Mouse (Mus musculus): Measurements from ENCODE around the gene Prkag3. TPM values are rescaled to one million over a fixed set of nuclear protein-coding genes. Genes with fewer than 3 reads are reported as not detected.

The Prkag3 gene
- total RNA-seq, 2 experiments from 2014 or later: 26.1 to 29.4 TPM

- no peak for DNase-seq (ENCODE audit: low spot score in 2 of 2)
Observed at GRCm38 (mm10) chr1:74770727-74771466, 21.9 kb upstream of the Prkag3 start.

- peak in 1 of 2 experiments; percentile 75 for DNase-seq (ENCODE audit: low spot score in 2 of 2)
Observed at GRCm38 (mm10) chr1:74763081-74763480, 14.1 kb upstream of the Prkag3 start.

- DNase-seq (ENCODE audit: low spot score in 2 of 2): no peak
Observed at GRCm38 (mm10) chr1:74759773-74760172, 10.8 kb upstream of the Prkag3 start.

GRCm38 (mm10) chr1:74754175-74754785 lies 5.3 kb upstream of the Prkag3 start:
- DNase-seq (ENCODE audit: low spot score in 2 of 2): no peak

- DNase-seq (ENCODE audit: low spot score in 2 of 2): no peak
Observed at GRCm38 (mm10) chr1:74753266-74753974, 4.4 kb upstream of the Prkag3 start.

- DNase-seq (ENCODE audit: low spot score in 2 of 2): no peak
Observed at GRCm38 (mm10) chr1:74752833-74753232, 3.8 kb upstream of the Prkag3 start.

- DNase-seq (ENCODE audit: low spot score in 2 of 2): no peak
Observed at GRCm38 (mm10) chr1:74752150-74752549, 3.1 kb upstream of the Prkag3 start.

GRCm38 (mm10) chr1:74750683-74751082 lies 1.7 kb upstream of the Prkag3 start:
- DNase-seq (ENCODE audit: low spot score in 2 of 2): no peak

- peak in 1 of 2 experiments; percentile 55 for DNase-seq (ENCODE audit: low spot score in 2 of 2)
Observed at GRCm38 (mm10) chr1:74749301-74749700, 280 bp upstream of the Prkag3 start.

- DNase-seq (ENCODE audit: low spot score in 2 of 2): peak in 1 of 2 experiments; percentile 21
Observed at GRCm38 (mm10) chr1:74747335-74747734, 1.7 kb downstream of the Prkag3 start.

- DNase-seq (ENCODE audit: low spot score in 2 of 2): no peak
Observed at GRCm38 (mm10) chr1:74740846-74741245, 8.2 kb downstream of the Prkag3 start.

- no peak for DNase-seq (ENCODE audit: low spot score in 2 of 2)
Observed at GRCm38 (mm10) chr1:74737500-74737899, 11.5 kb downstream of the Prkag3 start.

- no peak for DNase-seq (ENCODE audit: low spot score in 2 of 2)
Observed at GRCm38 (mm10) chr1:74736977-74737376, 12.0 kb downstream of the Prkag3 start.

- DNase-seq (ENCODE audit: low spot score in 2 of 2): no peak
Observed at GRCm38 (mm10) chr1:74728446-74728845, 20.6 kb downstream of the Prkag3 start.

- DNase-seq (ENCODE audit: low spot score in 2 of 2): no peak
Observed at GRCm38 (mm10) chr1:74726674-74727073, 22.3 kb downstream of the Prkag3 start.

GRCm38 (mm10) chr1:74726114-74726513 lies 22.9 kb downstream of the Prkag3 start:
- no peak for DNase-seq (ENCODE audit: low spot score in 2 of 2)

- DNase-seq (ENCODE audit: low spot score in 2 of 2): no peak
Observed at GRCm38 (mm10) chr1:74723748-74724147, 25.3 kb downstream of the Prkag3 start.

GRCm38 (mm10) chr1:74721657-74722056 lies 27.4 kb downstream of the Prkag3 start:
- DNase-seq (ENCODE audit: low spot score in 2 of 2): no peak

GRCm38 (mm10) chr1:74719281-74719680 lies 29.7 kb downstream of the Prkag3 start:
- no peak for DNase-seq (ENCODE audit: low spot score in 2 of 2)

- no peak for DNase-seq (ENCODE audit: low spot score in 2 of 2)
Observed at GRCm38 (mm10) chr1:74718113-74718512, 30.9 kb downstream of the Prkag3 start.

GRCm38 (mm10) chr1:74715886-74716285 lies 33.1 kb downstream of the Prkag3 start:
- no peak for DNase-seq (ENCODE audit: low spot score in 2 of 2)

GRCm38 (mm10) chr1:74715468-74715867 lies 33.6 kb downstream of the Prkag3 start:
- DNase-seq (ENCODE audit: low spot score in 2 of 2): no peak
